8 mouse cellular contexts compared by ENCODE assay signal in the genomic region with DNA sequence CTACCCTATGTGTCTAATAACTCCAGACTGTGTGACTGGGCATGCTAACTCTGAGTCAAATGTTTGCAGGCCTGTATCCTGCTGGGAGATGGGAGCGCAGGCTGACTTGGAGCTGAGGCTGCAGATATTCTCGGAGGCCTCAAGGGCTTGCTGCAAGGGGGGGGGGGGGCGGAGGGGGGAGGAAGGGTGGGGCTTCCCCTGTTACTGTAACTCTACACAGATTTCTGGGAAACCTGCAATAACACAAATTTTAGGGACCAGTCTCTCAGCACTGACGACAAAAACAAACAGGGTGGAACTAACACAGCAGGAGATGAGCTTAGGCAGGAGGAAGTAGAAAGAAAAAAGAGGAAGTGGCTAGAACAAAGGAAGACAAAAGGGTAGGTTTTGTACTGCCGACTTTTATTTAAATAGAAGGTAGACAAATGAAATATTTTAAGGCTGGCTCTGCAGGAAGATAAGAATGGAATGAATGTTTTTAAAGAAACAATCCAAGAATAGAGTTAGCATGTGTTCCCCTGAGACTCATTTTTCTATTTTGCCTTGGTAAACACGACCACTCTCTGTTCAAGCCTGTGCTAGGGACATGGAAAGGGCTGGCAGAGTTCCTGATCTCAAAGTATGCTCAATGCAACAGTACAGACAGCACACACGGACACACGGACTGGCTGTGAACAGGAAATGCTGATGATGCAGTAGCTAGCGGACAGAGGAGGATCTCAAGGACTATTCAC. TPM values are rescaled to one million over a fixed set of nuclear protein-coding genes. Genes with fewer than 3 reads are reported as not detected.
DNase-seq lines count a peak whose midpoint lies in the region; ATAC-seq lines count a peak whose summit lies in the region.

No protein-coding gene starts in this region.

- H3K4me3 ChIP-seq in forebrain, embryonic 10.5 days: no peak overlapping the region
- no peak overlapping the region for H3K4me3 ChIP-seq in forebrain, embryonic 11.5 days (ENCODE audit: low read depth, low read length)
- H3K4me3 ChIP-seq in intestine, embryonic 15.5 days (replicated peaks): no peak overlapping the region

- H3K27ac ChIP-seq in forebrain, embryonic 10.5 days: 0 out of 2 replicates have a peak overlapping the region, but pooled peaks have one; percentile 11
- no peak overlapping the region for H3K27ac ChIP-seq in forebrain, embryonic 11.5 days (ENCODE audit: low read depth, low read length)
- H3K27ac ChIP-seq in intestine, embryonic 15.5 days: peak overlapping the region; percentile 22

- no peaks in the 10 kb centered on the region for H3K27me3 ChIP-seq in forebrain, embryonic 10.5 days (ENCODE audit: poor library complexity, severe bottlenecking)
- H3K27me3 ChIP-seq in forebrain, embryonic 11.5 days (ENCODE audit: control insufficient read depth, insufficient read depth, low read length): no peaks in the 10 kb centered on the region
- no peaks in the 10 kb centered on the region for H3K27me3 ChIP-seq in intestine, embryonic 15.5 days (replicated peaks)

- H3K9ac ChIP-seq in forebrain, embryonic 11.5 days (ENCODE audit: low read length): no peak overlapping the region
- H3K9ac ChIP-seq in intestine, embryonic 15.5 days: no peak overlapping the region

- H3K9me3 ChIP-seq in forebrain, embryonic 10.5 days: no peaks in the 10 kb centered on the region
- H3K9me3 ChIP-seq in forebrain, embryonic 11.5 days (ENCODE audit: control insufficient read depth, low read length): no peaks in the 10 kb centered on the region
- no peaks in the 10 kb centered on the region for H3K9me3 ChIP-seq in intestine, embryonic 15.5 days

- no peaks in the 10 kb centered on the region for H3K36me3 ChIP-seq in forebrain, embryonic 10.5 days (replicated peaks)
- no peaks in the 10 kb centered on the region for H3K36me3 ChIP-seq in forebrain, embryonic 11.5 days (ENCODE audit: control insufficient read depth, insufficient read depth, low read length)
- no peaks in the 10 kb centered on the region for H3K36me3 ChIP-seq in intestine, embryonic 15.5 days

- H3K4me1 ChIP-seq in forebrain, embryonic 10.5 days: peaks cover 7% of the 10 kb centered on the region
- no peaks in the 10 kb centered on the region for H3K4me1 ChIP-seq in forebrain, embryonic 11.5 days (replicated peaks; ENCODE audit: control insufficient read depth, insufficient read depth, low read length)
- H3K4me1 ChIP-seq in intestine, embryonic 15.5 days (replicated peaks): no peaks in the 10 kb centered on the region

- no peak overlapping the region for H3K4me2 ChIP-seq in forebrain, embryonic 11.5 days (ENCODE audit: low read depth, low read length, severe bottlenecking)
- no peak overlapping the region for H3K4me2 ChIP-seq in intestine, embryonic 15.5 days (replicated peaks)

- 59% methylated on average over 9 of the region's 9 CpGs for WGBS in forebrain, embryonic 10.5 days
- 61% methylated on average over 8 of the region's 9 CpGs for WGBS in forebrain, embryonic 11.5 days
- 46% methylated on average over 8 of the region's 9 CpGs for WGBS in intestine, embryonic 15.5 days

- DNase-seq in forebrain, embryonic 10.5 days (ENCODE audit: extremely low spot score, low spot score): no peak
- DNase-seq in forebrain, embryonic 11.5 days (ENCODE audit: low spot score): no peak
- DNase-seq in thymus, postnatal 0 days (ENCODE audit: low spot score): peak; percentile 55
- DNase-seq in thymus, postnatal 10 days (ENCODE audit: low spot score in 2 of 2): no peak
- DNase-seq in cerebellum, adult 11 months: no peak
- DNase-seq in spleen, postnatal 10 days (ENCODE audit: low spot score in 2 of 2): no peak

- ATAC-seq in forebrain, embryonic 11.5 days (replicated peaks; ENCODE audit: low FRiP score): no peak
- peak; percentile 42 for ATAC-seq in intestine, embryonic 15.5 days
- peak; percentile 51 for ATAC-seq in megakaryocyte progenitor cell, adult 5-6 weeks (replicated peaks; ENCODE audit: poor library complexity)

RNA-seq across cellular contexts. Expression of a gene that starts 42.4 kb away (rescaled TPM):
- polyA plus RNA-seq in forebrain, embryonic 10.5 days (2016; fragmentation: Nextera tagmentation; extraction: Ambion mirVana): 95.3 and 102 TPM in 2 replicates
- 96.4 and 102 TPM in 2 replicates for polyA plus RNA-seq in forebrain, embryonic 11.5 days (2014; fragmentation: Nextera tagmentation; extraction: Ambion mirVana)
- polyA plus RNA-seq in thymus, postnatal 0 days (2015; fragmentation: Nextera tagmentation; extraction: Ambion mirVana): 70.3 and 75.3 TPM in 2 replicates
- polyA plus RNA-seq in intestine, embryonic 15.5 days (2015; fragmentation: Nextera tagmentation; extraction: Ambion mirVana): 66.8 and 69.9 TPM in 2 replicates
- total RNA-seq in megakaryocyte progenitor cell, adult 5-6 weeks (2015): 133 and 143 TPM in 2 replicates
- 116 and 143 TPM in 2 replicates for total RNA-seq in megakaryocyte progenitor cell, adult 5-6 weeks (2017)
